ENCODE assay signal across 8 mouse cellular contexts in the genomic region with DNA sequence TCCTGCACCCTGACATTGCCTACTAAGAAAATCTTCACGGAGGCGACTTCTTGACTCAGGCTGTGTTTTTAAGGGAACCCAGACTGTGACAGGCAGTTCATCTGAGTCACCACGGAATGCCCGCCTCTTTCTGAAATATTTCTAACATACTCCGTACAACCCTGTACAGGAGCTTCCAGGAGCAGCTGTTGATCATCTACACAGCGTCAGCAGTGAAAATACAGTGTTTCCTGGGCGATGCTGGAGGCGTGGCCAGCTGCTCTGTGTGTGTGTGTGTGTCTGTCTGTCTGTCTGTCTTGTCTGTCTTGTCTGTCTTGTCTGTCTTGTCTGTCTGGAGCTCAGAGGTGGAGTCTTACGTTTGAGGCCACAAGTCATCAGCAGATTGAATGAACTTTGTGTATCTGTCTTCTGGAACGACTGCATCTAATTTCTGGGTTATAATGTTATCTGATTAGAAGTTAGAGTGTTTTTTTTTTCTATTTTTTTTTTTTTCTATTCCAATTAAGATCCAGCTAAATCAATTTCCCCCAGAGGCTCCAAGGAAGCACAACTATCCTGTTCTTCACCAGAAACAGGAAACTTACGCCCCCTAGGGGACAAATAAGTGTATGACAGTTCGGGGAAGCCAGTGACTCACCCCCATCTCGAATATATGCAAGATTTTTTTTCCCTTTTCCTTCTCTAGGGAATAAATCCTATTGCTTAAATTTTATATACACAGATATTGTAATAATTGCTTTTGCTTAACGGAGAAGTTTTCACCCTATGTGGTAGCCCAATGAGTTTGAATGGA. TPM values are rescaled to one million over a fixed set of nuclear protein-coding genes. Genes with fewer than 3 reads are reported as not detected.
A peak's percentile ranks its signal among the peaks of the same experiment; 100 is the strongest.
DNase-seq lines count a peak whose midpoint lies in the region; ATAC-seq and TF ChIP-seq lines count a peak whose summit lies in the region.

No protein-coding gene starts in this region.

- ATAC-seq in embryonic facial prominence, embryonic 11.5 days (replicated peaks; ENCODE audit: insufficient number of reproducible peaks, low FRiP score, low TSS enrichment, low read depth), result no peak
- no peak for ATAC-seq in midbrain, postnatal 0 days (ENCODE audit: low FRiP score)
- peak; percentile 81 for ATAC-seq in inflammation-experienced regulatory T-cells, adult 6 months

- no peak overlapping the region for H3K27ac ChIP-seq in embryonic facial prominence, embryonic 11.5 days (replicated peaks; ENCODE audit: low read depth, low read length)
- no peak overlapping the region for H3K27ac ChIP-seq in embryonic facial prominence, embryonic 10.5 days (replicated peaks)
- H3K27ac ChIP-seq in midbrain, postnatal 0 days (ENCODE audit: low read depth, low read length), result no peak overlapping the region
- no peak overlapping the region for H3K27ac ChIP-seq in midbrain, embryonic 10.5 days (replicated peaks)
- no peak overlapping the region for H3K27ac ChIP-seq in cerebellum, adult 2 months (ENCODE audit: insufficient read depth, low read length)
- peak overlapping the region; percentile 52 for H3K27ac ChIP-seq in macrophage

- no peak for TF ChIP-seq POLR2A in cerebellum, adult 2 months (IDR thresholded peaks at IDR 0.05; ENCODE audit: borderline replicate concordance, insufficient read depth, low read length)

- no peaks in the 10 kb centered on the region for H3K27me3 ChIP-seq in embryonic facial prominence, embryonic 11.5 days (ENCODE audit: control insufficient read depth, insufficient read depth, low read length)
- no peaks in the 10 kb centered on the region for H3K27me3 ChIP-seq in embryonic facial prominence, embryonic 10.5 days (replicated peaks; ENCODE audit: low read depth, poor library complexity, severe bottlenecking)
- no peaks in the 10 kb centered on the region for H3K27me3 ChIP-seq in midbrain, postnatal 0 days (ENCODE audit: insufficient read depth, low read length)
- peaks cover 6% of the 10 kb centered on the region; the same call in 1 of the 2 replicates for H3K27me3 ChIP-seq in midbrain, embryonic 10.5 days (ENCODE audit: low read depth, poor library complexity, severe bottlenecking)
- no peaks in the 10 kb centered on the region for H3K27me3 ChIP-seq in cerebellum, adult 2 months (ENCODE audit: control insufficient read depth, insufficient read depth, low read length)

- H3K36me3 ChIP-seq in embryonic facial prominence, embryonic 11.5 days (replicated peaks; ENCODE audit: control insufficient read depth, insufficient read depth, low read depth, low read length), result no peaks in the 10 kb centered on the region
- H3K36me3 ChIP-seq in embryonic facial prominence, embryonic 10.5 days (replicated peaks), result no peaks in the 10 kb centered on the region
- H3K36me3 ChIP-seq in midbrain, postnatal 0 days (ENCODE audit: insufficient read depth, low read length), result no peaks in the 10 kb centered on the region
- H3K36me3 ChIP-seq in midbrain, embryonic 10.5 days, result no peaks in the 10 kb centered on the region
- H3K36me3 ChIP-seq in macrophage (ENCODE audit: inconsistent target), result no peaks in the 10 kb centered on the region

- H3K4me2 ChIP-seq in embryonic facial prominence, embryonic 11.5 days (ENCODE audit: low read depth, low read length), result no peak overlapping the region
- no peak overlapping the region for H3K4me2 ChIP-seq in midbrain, postnatal 0 days (ENCODE audit: low read depth, low read length, poor library complexity, severe bottlenecking)

- H3K4me3 ChIP-seq in embryonic facial prominence, embryonic 11.5 days (ENCODE audit: low read depth, low read length), result no peak overlapping the region
- H3K4me3 ChIP-seq in embryonic facial prominence, embryonic 10.5 days, result no peak overlapping the region
- no peak overlapping the region for H3K4me3 ChIP-seq in midbrain, postnatal 0 days (ENCODE audit: low read depth, low read length)
- no peak overlapping the region for H3K4me3 ChIP-seq in midbrain, embryonic 10.5 days
- no peak overlapping the region for H3K4me3 ChIP-seq in cerebellum, adult 2 months (replicated peaks; ENCODE audit: insufficient read depth, low read depth, low read length)
- H3K4me3 ChIP-seq in macrophage (ENCODE audit: inconsistent target), result peak overlapping the region; percentile 12; the same call in 1 of the 2 replicates

- WGBS in embryonic facial prominence, embryonic 11.5 days, result 57% methylated on average over 14 of the region's 14 CpGs
- 62% methylated on average over 14 of the region's 14 CpGs for WGBS in embryonic facial prominence, embryonic 10.5 days
- WGBS in midbrain, postnatal 0 days, result 64% methylated on average over 14 of the region's 14 CpGs
- WGBS in midbrain, embryonic 10.5 days, result 65% methylated on average over 14 of the region's 14 CpGs
- WGBS in cerebellum, adult 2 months, result 49% methylated on average over 14 of the region's 14 CpGs
- 22% methylated on average over 14 of the region's 14 CpGs for WGBS in macrophage (ENCODE audit: missing documents)

- H3K9me3 ChIP-seq in embryonic facial prominence, embryonic 11.5 days (replicated peaks; ENCODE audit: control insufficient read depth, low read length), result no peaks in the 10 kb centered on the region
- H3K9me3 ChIP-seq in embryonic facial prominence, embryonic 10.5 days, result no peaks in the 10 kb centered on the region
- H3K9me3 ChIP-seq in midbrain, postnatal 0 days (ENCODE audit: low read length), result no peaks in the 10 kb centered on the region
- no peaks in the 10 kb centered on the region for H3K9me3 ChIP-seq in midbrain, embryonic 10.5 days (replicated peaks)

- peak; percentile 58 for DNase-seq in embryonic facial prominence, embryonic 11.5 days (ENCODE audit: low spot score)
- DNase-seq in embryonic facial prominence, embryonic 10.5 days (ENCODE audit: low spot score), result no peak
- peak; percentile 74 for DNase-seq in midbrain, postnatal 0 days (ENCODE audit: low spot score)
- DNase-seq in midbrain, embryonic 10.5 days (ENCODE audit: low spot score), result no peak
- DNase-seq in cerebellum, adult 2 months, result peak in 1 of 2 experiments; percentile 17
- DNase-seq in testis, postnatal 10 days (ENCODE audit: low spot score), result peak; percentile 54

- H3K79me2 ChIP-seq in macrophage (ENCODE audit: inconsistent target), result no peaks in the 10 kb centered on the region

- H3K9ac ChIP-seq in embryonic facial prominence, embryonic 11.5 days (replicated peaks; ENCODE audit: low read length), result no peak overlapping the region
- H3K9ac ChIP-seq in midbrain, postnatal 0 days (replicated peaks; ENCODE audit: low read length, poor library complexity, severe bottlenecking), result no peak overlapping the region

- no peaks in the 10 kb centered on the region for H3K4me1 ChIP-seq in embryonic facial prominence, embryonic 11.5 days (ENCODE audit: control insufficient read depth, insufficient read depth, low read length)
- H3K4me1 ChIP-seq in embryonic facial prominence, embryonic 10.5 days, result peaks cover 23% of the 10 kb centered on the region
- H3K4me1 ChIP-seq in midbrain, postnatal 0 days (ENCODE audit: insufficient read depth, low read length), result no peaks in the 10 kb centered on the region; the same call in 1 of the 2 replicates
- peaks cover 38% of the 10 kb centered on the region for H3K4me1 ChIP-seq in midbrain, embryonic 10.5 days
- no peaks in the 10 kb centered on the region for H3K4me1 ChIP-seq in cerebellum, adult 2 months (ENCODE audit: control insufficient read depth, insufficient read depth, low read length)

- TF ChIP-seq CTCF in midbrain, postnatal 0 days (IDR thresholded peaks at IDR 0.05), result peak; percentile 76
- TF ChIP-seq CTCF in cerebellum, adult 2 months (IDR thresholded peaks at IDR 0.05; ENCODE audit: borderline replicate concordance, insufficient read depth, low read depth, low read length), result peak; percentile 23; the same call in 1 of the 2 replicates

RNA-seq across cellular contexts. Expression of a gene that starts 47.1 kb away (rescaled TPM):
- polyA plus RNA-seq in embryonic facial prominence, embryonic 11.5 days (2014; fragmentation: Nextera tagmentation; extraction: Ambion mirVana), result not detected in 2 replicates
- polyA plus RNA-seq in embryonic facial prominence, embryonic 10.5 days (2016; fragmentation: Nextera tagmentation; extraction: Ambion mirVana), result not detected in 2 replicates
- total RNA-seq in midbrain, postnatal 0 days (2014; rRNA removed), result not detected in 2 replicates
- not detected in 2 replicates for polyA plus RNA-seq in midbrain, postnatal 0 days (2015; fragmentation: Nextera tagmentation; extraction: Ambion mirVana)
- not detected in 2 replicates for polyA plus RNA-seq in midbrain, embryonic 10.5 days (2016; fragmentation: Nextera tagmentation; extraction: Ambion mirVana)
- not detected in 2 replicates for polyA plus RNA-seq in cerebellum, adult 2 months (2012; rRNA removed)
- polyA plus RNA-seq in inflammation-experienced regulatory T-cells, adult 6 months (2017; shearing (Covaris generic)), result 100 to 1,000 TPM in 2 of 3 experiments, 10 to 100 TPM in 1; 72.4 to 156 (median 144) TPM
- 1 to 10 TPM in 13 of 26 experiments, under 1 TPM in 3, not detected in 10; 0.41 to 6.5 (median 3.6) TPM for total RNA-seq in macrophage (2018; cell fraction: chromatin; rRNA removed)
- 1 to 10 TPM in 13 of 26 experiments, under 1 TPM in 13; 0.14 to 5.2 (median 0.97) TPM for total RNA-seq in macrophage (2018; cell fraction: cytosol; rRNA removed)
- 1 to 10 TPM in 17 of 26 experiments, under 1 TPM in 5, not detected in 4; 0.30 to 7.8 (median 3.0) TPM for total RNA-seq in macrophage (2018; cell fraction: nucleus; rRNA removed)
- 1.4 to 1.6 TPM in 2 of 3 replicates, not detected in the other for polyA plus RNA-seq in macrophage (2018)

Comparison
In these comparisons a context has a peak if more than half of its experiments do, and no peak if none do; other contexts are left out.
1. DNase-seq: peak in embryonic facial prominence, embryonic 11.5 days (single experiment), midbrain, postnatal 0 days (single experiment) and testis, postnatal 10 days (single experiment); none in embryonic facial prominence, embryonic 10.5 days (single experiment) and midbrain, embryonic 10.5 days (single experiment).
2. RNA of a gene that starts 47.1 kb away (polyA plus RNA-seq): 72.4 to 156 TPM in inflammation-experienced regulatory T-cells, adult 6 months; 1.4 to 1.6 TPM in macrophage, not detected in cerebellum, adult 2 months, not detected in midbrain, postnatal 0 days, not detected in embryonic facial prominence, embryonic 11.5 days, not detected in embryonic facial prominence, embryonic 10.5 days and not detected in midbrain, embryonic 10.5 days; every median in the first group is over 10 times any median in the second.